Mouse (Mus musculus): Measurements from ENCODE around the gene Clec2i. TPM values are rescaled to one million over a fixed set of nuclear protein-coding genes. Genes with fewer than 3 reads are reported as not detected.
"Not testable (repeated sequence)": the region's sequence is repeated elsewhere in the genome, so short reads cannot be mapped to it uniquely, and the experiment has no call there.

Clec2i gene
- total and polyA plus RNA-seq, 2 experiments from 2014 or later = not detected

DNA sequence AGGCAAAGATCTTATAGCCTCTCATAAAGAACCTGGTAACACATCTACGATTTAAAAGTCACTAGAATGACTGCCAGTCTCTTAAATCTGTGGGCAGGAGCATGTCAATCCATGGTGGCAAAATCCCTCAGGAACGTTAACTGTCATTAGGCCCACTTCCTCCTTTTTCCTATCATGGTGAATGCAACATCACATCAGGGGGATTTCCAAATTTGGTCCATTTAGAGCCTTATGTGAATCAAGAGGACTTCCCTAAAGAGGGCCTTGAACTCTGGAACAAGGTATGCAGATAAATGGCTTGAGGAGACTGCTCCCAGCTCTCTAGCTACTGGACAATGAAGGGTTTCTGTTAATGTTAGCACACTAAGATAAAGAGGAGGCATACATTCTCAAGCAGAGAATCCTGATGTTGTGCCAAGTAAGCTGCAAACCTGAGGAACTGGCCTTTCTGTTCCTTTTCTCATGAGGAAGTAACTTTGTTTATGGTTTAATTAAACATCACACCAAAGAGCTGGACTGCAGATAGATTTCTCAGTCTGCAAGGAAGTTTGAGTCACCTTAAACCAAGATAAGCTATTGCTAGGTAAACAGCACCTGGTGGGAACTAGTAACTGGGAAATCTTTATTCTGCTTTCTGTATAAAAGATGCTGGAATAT is 26.3 kb downstream of the Clec2i start:
- DNase-seq (ENCODE audit: low spot score) = no peak
- Histone ChIP-seq H3K27ac (ENCODE audit: low read depth) (no peak overlapping the region), H3K36me3 (replicated peaks; ENCODE audit: control insufficient read depth, insufficient read depth, low read length) (no peaks in the 10 kb centered on the region), H3K4me3 (ENCODE audit: low read depth, low read length) (no peak overlapping the region), H3K4me2 (ENCODE audit: low read depth, low read length) (no peak overlapping the region), H3K4me1 (ENCODE audit: control insufficient read depth, insufficient read depth) (no peaks in the 10 kb centered on the region), H3K27me3 (ENCODE audit: control insufficient read depth, insufficient read depth, low read length) (no peaks in the 10 kb centered on the region), H3K9ac (replicated peaks; ENCODE audit: low read depth, low read length) (no peak overlapping the region), H3K9me3 (replicated peaks; ENCODE audit: control insufficient read depth, low read length) (no peaks in the 10 kb centered on the region)
- 65% methylated on average over 2 of the region's 2 CpGs for WGBS
- no peak for TF ChIP-seq EP300 (IDR thresholded peaks at IDR 0.05; ENCODE audit: low read depth)
- TF ChIP-seq CTCF (IDR thresholded peaks at IDR 0.05; ENCODE audit: low read depth) = no peak
- no peak for ATAC-seq (ENCODE audit: insufficient read depth, low read depth)

DNA sequence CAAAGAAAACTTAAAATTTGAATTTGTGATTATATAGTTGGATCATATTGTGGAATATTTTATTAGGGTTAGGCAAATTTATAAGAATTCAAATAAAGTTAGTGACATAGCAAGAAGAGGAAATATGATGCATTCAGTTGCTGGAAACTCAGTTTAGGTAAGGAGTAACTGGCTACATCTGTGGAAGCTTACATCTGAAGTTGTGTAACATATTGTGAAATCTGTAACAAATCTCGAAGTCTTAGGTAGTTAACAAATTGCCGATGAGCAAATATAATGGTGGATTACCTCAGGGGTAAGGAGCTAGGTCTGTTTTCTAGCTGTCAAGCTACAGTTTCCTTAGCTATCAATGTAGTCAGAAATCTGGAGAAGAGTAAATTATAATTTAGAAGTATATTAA is 29.9 kb downstream of the Clec2i start:
- 76% methylated on average over 2 of the region's 2 CpGs for WGBS
- Histone ChIP-seq H3K9me3 (replicated peaks; ENCODE audit: control insufficient read depth, low read length) (no peaks in the 10 kb centered on the region), H3K4me2 (ENCODE audit: low read depth, low read length) (no peak overlapping the region), H3K9ac (replicated peaks; ENCODE audit: low read depth, low read length) (no peak overlapping the region), H3K27ac (ENCODE audit: low read depth) (no peak overlapping the region), H3K36me3 (replicated peaks; ENCODE audit: control insufficient read depth, insufficient read depth, low read length) (no peaks in the 10 kb centered on the region), H3K4me1 (ENCODE audit: control insufficient read depth, insufficient read depth) (no peaks in the 10 kb centered on the region), H3K27me3 (ENCODE audit: control insufficient read depth, insufficient read depth, low read length) (no peaks in the 10 kb centered on the region), H3K4me3 (ENCODE audit: low read depth, low read length) (no peak overlapping the region)
- no peak for DNase-seq (ENCODE audit: low spot score)
- TF ChIP-seq EP300 (IDR thresholded peaks at IDR 0.05; ENCODE audit: low read depth) = no peak
- no peak for TF ChIP-seq CTCF (IDR thresholded peaks at IDR 0.05; ENCODE audit: low read depth)
- ATAC-seq (ENCODE audit: insufficient read depth, low read depth) = no peak

DNA sequence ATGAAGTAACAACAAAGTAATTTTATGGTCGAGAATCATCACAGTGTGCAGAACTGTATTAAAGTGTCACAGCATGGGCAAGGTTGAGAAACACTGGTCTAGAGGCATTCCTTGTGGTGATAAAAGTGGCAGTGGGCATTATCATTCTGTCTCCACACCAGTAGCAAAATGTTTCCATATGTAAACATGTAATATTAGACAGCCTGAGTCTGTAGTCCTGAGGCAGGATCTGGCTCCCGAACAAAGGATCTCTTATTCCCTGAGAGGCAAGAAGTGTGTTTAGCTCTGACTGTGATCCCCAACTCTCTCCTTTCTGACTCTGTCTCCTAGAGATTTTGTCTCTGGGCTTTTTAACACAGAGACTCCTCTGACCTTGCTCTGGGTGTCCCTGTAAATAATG is 45.7 kb downstream of the Clec2i start:
- Histone ChIP-seq H3K4me2 (ENCODE audit: low read depth, low read length) (no peak overlapping the region), H3K4me1 (ENCODE audit: control insufficient read depth, insufficient read depth) (no peaks in the 10 kb centered on the region), H3K4me3 (ENCODE audit: low read depth, low read length) (no peak overlapping the region), H3K27ac (ENCODE audit: low read depth) (no peak overlapping the region), H3K9ac (replicated peaks; ENCODE audit: low read depth, low read length) (no peak overlapping the region), H3K36me3 (replicated peaks; ENCODE audit: control insufficient read depth, insufficient read depth, low read length) (no peaks in the 10 kb centered on the region), H3K27me3 (ENCODE audit: control insufficient read depth, insufficient read depth, low read length) (no peaks in the 10 kb centered on the region), H3K9me3 (replicated peaks; ENCODE audit: control insufficient read depth, low read length) (no peaks in the 10 kb centered on the region)
- DNase-seq (ENCODE audit: low spot score) (no peak), ATAC-seq (ENCODE audit: insufficient read depth, low read depth) (no peak)
- no peak for TF ChIP-seq EP300 (IDR thresholded peaks at IDR 0.05; ENCODE audit: low read depth)
- no peak for TF ChIP-seq CTCF (IDR thresholded peaks at IDR 0.05; ENCODE audit: low read depth)
- 73% methylated on average over 2 of the region's 2 CpGs for WGBS

DNA sequence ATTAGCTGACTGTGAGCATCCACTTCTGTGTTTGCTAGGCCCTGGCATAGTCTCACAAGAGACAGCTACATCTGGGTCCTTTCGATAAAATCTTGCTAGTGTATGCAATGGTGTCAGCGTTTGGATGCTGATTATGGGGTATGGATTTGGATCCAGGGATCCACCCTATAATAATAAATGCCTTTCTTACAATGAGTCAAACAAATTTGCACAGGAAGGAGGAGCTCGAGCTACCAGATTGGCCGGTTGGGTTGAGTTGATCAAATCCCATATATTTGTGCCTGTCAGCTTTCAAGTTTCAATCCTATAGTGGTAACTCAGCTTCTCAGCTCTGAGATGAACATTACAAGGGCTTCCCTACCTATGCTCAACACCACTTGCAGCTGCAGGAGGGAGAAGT is 46.7 kb downstream of the Clec2i start, which contains the start of gene Clec2g:
TSS of gene Clec2g (plus strand) at position 301 of the 400 bp plus-strand sequence.
- not testable (repeated sequence) for H3K4me1 ChIP-seq (ENCODE audit: control insufficient read depth, insufficient read depth); H3K9ac ChIP-seq (replicated peaks; ENCODE audit: low read depth, low read length); H3K4me2 ChIP-seq (ENCODE audit: low read depth, low read length); H3K36me3 ChIP-seq (replicated peaks; ENCODE audit: control insufficient read depth, insufficient read depth, low read length); ATAC-seq (ENCODE audit: insufficient read depth, low read depth); H3K9me3 ChIP-seq (replicated peaks; ENCODE audit: control insufficient read depth, low read length); H3K27ac ChIP-seq (ENCODE audit: low read depth); DNase-seq (ENCODE audit: low spot score); H3K27me3 ChIP-seq (ENCODE audit: control insufficient read depth, insufficient read depth, low read length); H3K4me3 ChIP-seq (ENCODE audit: low read depth, low read length)
- 86% methylated on average over 4 of the region's 4 CpGs for WGBS

DNA sequence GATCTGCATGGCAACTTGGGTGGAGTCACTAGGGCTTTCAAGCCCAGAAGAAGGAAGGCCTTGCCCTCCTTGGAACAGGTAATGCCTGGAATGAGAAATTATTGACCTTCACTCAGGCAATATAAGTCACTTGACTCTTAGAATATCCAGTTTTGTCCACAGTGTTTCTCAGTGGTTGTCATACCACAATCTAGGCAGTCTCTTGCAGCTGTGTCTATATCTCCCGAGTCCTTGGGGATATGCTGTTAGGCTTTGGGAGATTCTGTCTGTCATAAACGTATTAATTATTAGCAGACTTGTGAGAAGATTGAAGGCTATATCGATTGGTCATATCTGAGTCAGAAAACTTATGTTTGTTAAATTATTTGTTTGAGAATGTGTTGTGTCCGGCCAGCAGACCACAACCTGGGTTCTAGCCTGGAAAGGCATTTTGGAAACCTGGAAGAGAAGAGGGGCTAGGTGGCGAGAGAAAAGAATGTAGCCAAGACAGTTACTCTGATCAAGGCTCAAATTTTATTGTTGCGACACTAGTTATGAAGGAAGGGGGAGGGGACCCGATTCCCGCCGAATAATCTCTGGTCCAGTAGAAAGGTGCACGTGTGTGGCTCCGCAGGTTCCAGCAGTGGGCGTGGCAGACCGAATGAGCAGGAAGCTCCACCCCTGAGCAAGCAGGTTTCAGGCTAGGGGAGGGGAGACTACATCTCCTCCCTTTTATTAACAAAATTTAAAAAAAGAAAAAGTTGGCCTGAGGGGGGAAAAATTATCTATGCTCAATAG is 48.7 kb downstream of the Clec2i start:
- not testable (repeated sequence) for H3K4me2 ChIP-seq (ENCODE audit: low read depth, low read length); H3K27me3 ChIP-seq (ENCODE audit: control insufficient read depth, insufficient read depth, low read length); H3K9ac ChIP-seq (replicated peaks; ENCODE audit: low read depth, low read length); H3K36me3 ChIP-seq (replicated peaks; ENCODE audit: control insufficient read depth, insufficient read depth, low read length); H3K4me1 ChIP-seq (ENCODE audit: control insufficient read depth, insufficient read depth); H3K4me3 ChIP-seq (ENCODE audit: low read depth, low read length); H3K9me3 ChIP-seq (replicated peaks; ENCODE audit: control insufficient read depth, low read length); ATAC-seq (ENCODE audit: insufficient read depth, low read depth); H3K27ac ChIP-seq (ENCODE audit: low read depth); DNase-seq (ENCODE audit: low spot score)
- WGBS = 81% methylated on average over 4 of the region's 13 CpGs

Measured in heart, postnatal 0 days (tissue).